Mouse (Mus musculus): ENCODE results near the gene Pcolce2.

GRCm38 (mm10) chr9:95744845-95745613 lies 107.6 kb downstream of the Pcolce2 start:
- TF ChIP-seq CTCF (IDR thresholded peaks at IDR 0.05; ENCODE audit: borderline replicate concordance, control insufficient read depth, extremely low read depth, insufficient read depth, low read length, poor library complexity) (no peak), POLR2A (IDR thresholded peaks at IDR 0.05; ENCODE audit: control insufficient read depth, extremely low read depth, insufficient read depth, low read length, poor library complexity) (no peak)

Data from thymus, adult 2 months (tissue).